Mouse (Mus musculus) frontal cortex, adult 2 months (tissue): ENCODE results near the gene Ninl. TPM values are rescaled to one million over a fixed set of nuclear protein-coding genes. Genes with fewer than 3 reads are reported as not detected.
A peak's percentile ranks its signal among the peaks of the same experiment; 100 is the strongest.
"Not testable (repeated sequence)": the region's sequence is repeated elsewhere in the genome, so short reads cannot be mapped to it uniquely, and the experiment has no call there.

Source experiments
- DNase-seq, 2 experiments: peaks; one replicate each; pipeline ENCODE4 v3.0.0; 2022; ENCODE audit warnings: low spot score in 1 of 2; ENCODE audit errors: extremely low spot score in 1 of 2
- polyA plus RNA-seq: library from polyadenylated mRNA; depleted of rRNA; stranded (reverse); fragments of >200 nt; gene quantifications from 2 replicates; pipeline ENCODE4 v1.2.3, GENCODE M21; 2012; rRNA removed

The Ninl gene
- polyA plus RNA-seq, 1 experiment, result 7.2 TPM

GRCm38 (mm10) chr2:150914781-150915515, 124.2 kb downstream of the Ninl start:
- DNase-seq, result no peak

DNA sequence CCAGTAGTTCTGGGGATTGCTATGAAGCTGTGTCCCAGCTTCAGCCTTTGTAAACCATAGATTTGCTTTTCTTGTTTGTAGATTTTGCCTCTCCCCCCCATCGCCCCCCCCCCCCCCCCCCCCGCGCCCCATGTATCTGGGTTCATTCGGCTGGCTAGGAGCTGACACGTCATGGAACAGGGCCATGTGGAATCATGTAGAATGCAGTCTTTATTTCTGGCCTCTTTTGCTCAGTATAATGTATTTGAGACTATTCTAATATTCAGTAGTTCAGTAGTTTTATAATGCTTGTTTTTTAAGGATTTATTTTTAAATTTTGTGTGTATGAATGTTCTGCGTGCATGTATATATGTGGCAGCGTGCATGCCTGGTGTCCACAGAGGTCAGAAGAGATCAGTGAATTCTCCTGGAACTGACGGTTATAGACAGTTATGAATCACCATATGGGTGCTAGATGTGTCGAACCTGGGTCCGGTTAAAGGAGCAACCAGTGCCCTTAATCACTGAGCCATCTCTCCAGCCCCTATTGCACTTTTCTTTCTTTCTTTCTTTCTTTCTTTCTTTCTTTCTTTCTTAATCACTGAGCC, 128.8 kb downstream of the Ninl start:
- DNase-seq, result no peak

GRCm38 (mm10) chr2:150909429-150910039, 129.6 kb downstream of the Ninl start:
- DNase-seq, result peak; percentile 74 to 91

- not testable (repeated sequence) for DNase-seq
These were observed 130.3 kb downstream of the Ninl start for GRCm38 (mm10) chr2:150908881-150909280.

DNA sequence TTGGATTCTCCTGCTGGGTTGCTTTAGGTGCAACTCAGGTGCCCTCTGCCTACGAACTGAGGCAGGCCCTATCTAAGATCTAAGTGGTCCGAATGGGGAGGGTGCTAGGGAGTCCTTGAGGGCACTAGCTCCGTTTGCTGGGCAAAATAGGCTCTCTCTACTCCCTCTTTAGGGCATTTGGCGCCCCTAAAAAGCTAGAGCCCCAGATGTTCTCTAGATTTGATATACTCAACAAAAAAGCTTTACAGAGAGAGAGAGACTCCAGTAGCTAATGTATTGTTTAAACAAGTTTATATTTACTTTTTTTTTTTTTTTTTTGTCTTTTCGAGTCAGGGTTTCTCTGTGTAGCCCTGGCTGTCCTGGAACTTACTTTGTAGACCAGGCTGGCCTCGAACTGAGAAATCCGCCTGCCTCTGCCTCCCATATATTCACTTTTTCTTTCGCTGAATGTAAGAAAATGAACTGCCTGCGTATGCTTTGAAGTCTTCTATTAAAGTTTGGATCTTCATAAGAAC, 134.2 kb downstream of the Ninl start, which contains the start of gene Gins1:
Gins1 (plus strand) TSS at position 465 of the 515 bp plus-strand sequence.
- DNase-seq, result no peak

GRCm38 (mm10) chr2:150904272-150904935, 134.8 kb downstream of the Ninl start, which contains the start of gene Abhd12:
Gene Abhd12, minus strand, starts transcription at chr2:150904741.
- DNase-seq, result peak; percentile 90 to 97

GRCm38 (mm10) chr2:150902347-150902746, 136.8 kb downstream of the Ninl start:
- DNase-seq, result no peak

- DNase-seq, result no peak
These were observed 138.8 kb downstream of the Ninl start for GRCm38 (mm10) chr2:150900341-150900740.

DNA sequence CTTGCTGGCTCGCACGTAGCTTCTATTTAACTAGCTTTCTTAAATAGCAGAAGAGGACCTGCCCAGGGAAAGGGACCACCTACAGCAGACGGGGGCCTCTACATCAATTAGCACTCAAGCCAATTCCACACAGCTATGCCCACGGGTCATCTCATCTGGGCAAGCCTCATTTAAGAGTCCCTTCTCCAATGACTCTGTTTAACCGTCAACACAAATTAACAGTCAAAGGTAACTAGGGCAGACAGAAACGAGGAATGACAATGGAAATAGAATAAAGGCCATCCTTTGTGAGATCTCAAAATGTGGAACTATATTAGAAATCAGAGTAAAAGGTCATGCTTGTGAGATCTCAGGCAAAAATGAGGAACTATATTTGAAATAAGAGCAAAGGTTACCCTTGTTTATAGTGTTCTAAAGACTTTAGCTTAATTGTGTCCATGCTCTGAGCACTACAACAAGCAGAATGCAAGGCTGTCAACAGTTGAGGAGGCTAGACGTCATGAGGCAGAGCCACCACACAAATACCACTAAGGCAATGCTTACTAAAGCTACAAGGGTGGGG, 143.4 kb downstream of the Ninl start:
- DNase-seq, result no peak

- no peak for DNase-seq
These were observed 144.4 kb downstream of the Ninl start for GRCm38 (mm10) chr2:150894617-150895267.

GRCm38 (mm10) chr2:150887370-150887769, 151.8 kb downstream of the Ninl start:
- DNase-seq, result no peak

GRCm38 (mm10) chr2:150886315-150886714, 152.9 kb downstream of the Ninl start:
- DNase-seq, result no peak

DNA sequence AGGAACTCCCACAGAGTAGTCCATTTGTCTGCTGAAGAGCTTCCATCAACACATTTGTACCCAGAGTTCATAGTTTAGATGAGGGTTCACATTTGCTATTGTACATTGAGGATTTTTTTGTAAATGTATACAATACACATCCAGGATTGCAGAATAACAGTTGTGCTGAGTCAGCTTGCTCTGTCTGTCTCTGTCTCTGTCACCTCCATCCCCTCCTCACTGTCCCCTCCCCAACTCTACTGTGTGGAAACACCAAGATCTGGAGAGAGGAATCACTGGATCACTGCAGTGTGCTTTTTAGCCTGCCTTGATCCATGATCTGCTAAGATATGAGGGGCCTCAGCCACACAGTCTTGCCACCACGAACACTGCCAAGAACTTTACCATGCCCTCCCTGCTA, 153.4 kb downstream of the Ninl start:
- DNase-seq, result no peak

DNA sequence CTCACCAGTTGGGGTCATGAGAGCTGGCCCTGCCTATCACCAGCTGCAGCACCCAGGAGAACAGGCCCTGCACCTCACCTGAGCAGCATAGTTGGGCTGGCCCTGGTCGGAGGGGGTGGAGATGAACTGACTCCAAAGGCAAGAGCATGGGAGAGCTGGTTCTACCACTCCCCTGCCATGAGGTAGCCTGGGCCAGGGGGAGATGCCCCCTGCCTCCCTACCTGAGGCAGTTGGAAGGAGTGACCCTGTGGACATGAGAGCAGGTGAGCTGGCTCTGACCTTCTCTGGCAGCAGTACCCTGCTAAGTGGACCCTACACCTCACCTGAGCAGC, 154.4 kb downstream of the Ninl start:
- DNase-seq, result no peak

Other genes starting within 250 kb of the Ninl start
- gene Abhd12, start 134.6 kb downstream of the Ninl start, polyA plus RNA-seq, result 286 and 297 TPM in 2 replicates
- 1.3 and 1.9 TPM in 2 replicates for gene Gins1, start 134.0 kb downstream of the Ninl start, polyA plus RNA-seq
- gene Nanp, start within 50 bp of the Ninl start, polyA plus RNA-seq, result 17.4 and 20.5 TPM in 2 replicates
- gene Gm14151, start 53.0 kb upstream of the Ninl start, polyA plus RNA-seq, result not detected in 2 replicates
- gene Gm14147, start 58.9 kb upstream of the Ninl start, polyA plus RNA-seq, result not detected in 2 replicates